In genomic region chr1:155798000-155798399, GRCm38 (mm10) we compare ENCODE assay signal across 30 mouse cellular contexts. TPM values are rescaled to one million over a fixed set of nuclear protein-coding genes. Genes with fewer than 3 reads are reported as not detected.
DNase-seq lines count a peak whose midpoint lies in the region; ATAC-seq and TF ChIP-seq lines count a peak whose summit lies in the region.
"Had no signal": no experiment of that assay in that cellular context is flagged by ENCODE, and none has a peak within 500 bp of the region (broad histone marks: within the 10 kb centered on the region; RNA-seq: fewer than 3 reads in every experiment).

No protein-coding gene starts in this region.

- H3K36me3 ChIP-seq in lung, embryonic 14.5 days (ENCODE audit: insufficient read depth): peaks cover 45% of the 10 kb centered on the region
- H3K36me3 ChIP-seq in lung, postnatal 0 days (ENCODE audit: insufficient read depth, low read length): peaks cover 16% of the 10 kb centered on the region; the same call in 1 of the 2 replicates
- peaks cover 0 to 11% of the 10 kb centered on the region in 2 experiments; a peak in 2 of 4 replicates for H3K36me3 ChIP-seq in MEL (ENCODE audit: control insufficient read depth in 1 of 2, insufficient read depth in 2 of 2, low read length in 2 of 2)
- H3K36me3 ChIP-seq: G1E had no signal

- WGBS in lung, embryonic 14.5 days: 89% methylated on average over 4 of the region's 4 CpGs
- WGBS in lung, postnatal 0 days: 84% methylated on average over 4 of the region's 4 CpGs

- ATAC-seq in lung, embryonic 14.5 days (ENCODE audit: insufficient read depth): peak; percentile 28; the same call in 1 of the 2 replicates
- peak; percentile 25; the same call in 1 of the 2 replicates for ATAC-seq in lung, postnatal 0 days
- ATAC-seq: forebrain, embryonic 13.5 days; forebrain, embryonic 16.5 days had no signal

- H3K27ac ChIP-seq in lung, embryonic 14.5 days (ENCODE audit: low read depth): no peak overlapping the region
- no peak overlapping the region for H3K27ac ChIP-seq in lung, postnatal 0 days (ENCODE audit: low read length)
- peak overlapping the region; percentile 76 for H3K27ac ChIP-seq in MEL (ENCODE audit: control insufficient read depth, low read depth, low read length)
- H3K27ac ChIP-seq: embryonic facial prominence, embryonic 12.5 days; embryonic facial prominence, embryonic 15.5 days; hindbrain, embryonic 12.5 days; hindbrain, embryonic 15.5 days had no signal

- no peaks in the 10 kb centered on the region for H3K27me3 ChIP-seq in lung, embryonic 14.5 days (ENCODE audit: insufficient read depth, low read length)
- no peaks in the 10 kb centered on the region for H3K27me3 ChIP-seq in lung, postnatal 0 days (replicated peaks; ENCODE audit: insufficient read depth, low read length)
- no peaks in the 10 kb centered on the region for H3K27me3 ChIP-seq in MEL (ENCODE audit: control insufficient read depth in 1 of 2, insufficient read depth in 2 of 2, low read length in 2 of 2)
- H3K27me3 ChIP-seq: CH12.LX; embryonic facial prominence, embryonic 12.5 days; embryonic facial prominence, embryonic 15.5 days; forebrain, embryonic 13.5 days; hindbrain, embryonic 12.5 days; hindbrain, embryonic 15.5 days had no signal

- DNase-seq in lung, embryonic 14.5 days: peak; percentile 13
- DNase-seq in lung, postnatal 14 days: no peak
- no peak for DNase-seq in lung, postnatal 0 days (ENCODE audit: low spot score)
- no peak for DNase-seq in lung, postnatal 25 days (ENCODE audit: low spot score)
- no peak for DNase-seq in MEL (ENCODE audit: low read depth, low spot score)
- peak; percentile 92 for DNase-seq in gonadal fat pad, adult 2 months (ENCODE audit: low read depth)
- no peak for DNase-seq in spleen, postnatal 14 days (ENCODE audit: low spot score in 2 of 2)
- DNase-seq: adrenal gland, adult 2 months; adrenal gland, postnatal 14 days; B cell, adult 2 months; cerebellum, adult 11 months; cerebellum, adult 9-11 months; gastrocnemius, postnatal 10 days; gastrocnemius, postnatal 36 days; heart, adult 11 months had no signal

- no peak overlapping the region for H3K9ac ChIP-seq in lung, embryonic 14.5 days
- no peak overlapping the region for H3K9ac ChIP-seq in lung, postnatal 0 days (replicated peaks; ENCODE audit: low read depth)
- no peak overlapping the region for H3K9ac ChIP-seq in MEL (ENCODE audit: control insufficient read depth, low read depth, low read length, poor library complexity, severe bottlenecking)
- H3K9ac ChIP-seq: embryonic facial prominence, embryonic 12.5 days; embryonic facial prominence, embryonic 15.5 days; forebrain, embryonic 13.5 days; hindbrain, embryonic 12.5 days; hindbrain, embryonic 15.5 days had no signal

- H3K79me2 ChIP-seq in MEL (ENCODE audit: control insufficient read depth, insufficient read depth, low read length, poor library complexity): no peaks in the 10 kb centered on the region

- no peak for TF ChIP-seq POLR2A in MEL (IDR thresholded peaks at IDR 0.05; ENCODE audit: control insufficient read depth in 1 of 2, insufficient read depth in 1 of 2, low read depth in 1 of 2, low read length in 2 of 2, poor library complexity in 1 of 2)

- TF ChIP-seq EP300 in lung, postnatal 0 days (IDR thresholded peaks at IDR 0.05): no peak
- no peak for TF ChIP-seq EP300 in MEL (IDR thresholded peaks at IDR 0.05; ENCODE audit: low read depth in 1 of 2, low read length in 2 of 2)

- H3K9me3 ChIP-seq in lung, embryonic 14.5 days (ENCODE audit: low read depth, low read length): no peaks in the 10 kb centered on the region
- H3K9me3 ChIP-seq in lung, postnatal 0 days (ENCODE audit: low read length): no peaks in the 10 kb centered on the region
- no peaks in the 10 kb centered on the region for H3K9me3 ChIP-seq in MEL (replicated peaks; ENCODE audit: insufficient read depth, low read length)
- H3K9me3 ChIP-seq: embryonic facial prominence, embryonic 12.5 days; embryonic facial prominence, embryonic 15.5 days; forebrain, embryonic 13.5 days; G1E; hindbrain, embryonic 12.5 days; hindbrain, embryonic 15.5 days had no signal

- H3K4me1 ChIP-seq in lung, embryonic 14.5 days (ENCODE audit: insufficient read depth): peaks cover 3% of the 10 kb centered on the region; the same call in 1 of the 2 replicates
- H3K4me1 ChIP-seq in lung, postnatal 0 days (ENCODE audit: insufficient read depth, low read depth, low read length): no peaks in the 10 kb centered on the region
- H3K4me1 ChIP-seq in MEL (ENCODE audit: control insufficient read depth in 1 of 2, insufficient read depth in 2 of 2, low read length in 2 of 2): peaks cover 10 to 23% of the 10 kb centered on the region in 2 experiments
- H3K4me1 ChIP-seq: embryonic facial prominence, embryonic 12.5 days; embryonic facial prominence, embryonic 15.5 days; forebrain, embryonic 13.5 days; hindbrain, embryonic 12.5 days; hindbrain, embryonic 15.5 days had no signal

- TF ChIP-seq RAD21 in MEL (IDR thresholded peaks at IDR 0.05; ENCODE audit: low read depth, low read length): no peak

- TF ChIP-seq CTCF in lung, embryonic 14.5 days (IDR thresholded peaks at IDR 0.05; ENCODE audit: low read depth): no peak
- TF ChIP-seq CTCF in lung, postnatal 0 days (IDR thresholded peaks at IDR 0.05): no peak
- TF ChIP-seq CTCF in MEL (IDR thresholded peaks at IDR 0.05 in 2 of 3, conservative IDR thresholded peaks at IDR 0.05 in 1 of 3; ENCODE audit: control insufficient read depth in 1 of 3, insufficient read depth in 1 of 3, low read depth in 2 of 3, low read length in 3 of 3, poor library complexity in 1 of 3, severe bottlenecking in 1 of 3): no peak

- no peak overlapping the region for H3K4me3 ChIP-seq in lung, embryonic 14.5 days (ENCODE audit: low read depth, low read length)
- no peak overlapping the region for H3K4me3 ChIP-seq in lung, postnatal 0 days (ENCODE audit: low read depth, low read length)
- no peak overlapping the region for H3K4me3 ChIP-seq in MEL (ENCODE audit: control insufficient read depth in 1 of 2, insufficient read depth in 1 of 2, low read depth in 2 of 2, low read length in 2 of 2)
- H3K4me3 ChIP-seq: embryonic facial prominence, embryonic 12.5 days; embryonic facial prominence, embryonic 15.5 days; forebrain, embryonic 13.5 days; hindbrain, embryonic 12.5 days; hindbrain, embryonic 15.5 days had no signal

- no peak overlapping the region for H3K4me2 ChIP-seq in lung, embryonic 14.5 days
- H3K4me2 ChIP-seq in lung, postnatal 0 days (replicated peaks; ENCODE audit: low read depth, low read length): no peak overlapping the region
- H3K4me2 ChIP-seq: embryonic facial prominence, embryonic 12.5 days; embryonic facial prominence, embryonic 15.5 days; forebrain, embryonic 13.5 days; heart, embryonic 11.5 days; hindbrain, embryonic 12.5 days; hindbrain, embryonic 15.5 days had no signal

TF ChIP-seq in MEL, 35 proteins besides CTCF, POLR2A, EP300 and RAD21:
- no peak for TF ChIP-seq CHD1 (IDR thresholded peaks at IDR 0.05; ENCODE audit: low read depth, low read length)
- TF ChIP-seq BHLHE40 (IDR thresholded peaks at IDR 0.05; ENCODE audit: borderline replicate concordance, low read depth, low read length): no peak
- TF ChIP-seq ZNF384 (IDR thresholded peaks at IDR 0.05; ENCODE audit: low read depth, low read length): no peak
- TF ChIP-seq MYC (IDR thresholded peaks at IDR 0.05; ENCODE audit: low read depth, low read length): no peak
- no peak for TF ChIP-seq NELFE (IDR thresholded peaks at IDR 0.05; ENCODE audit: low read depth, low read length)
- no peak for TF ChIP-seq ZMIZ1 (IDR thresholded peaks at IDR 0.05; ENCODE audit: low read depth, low read length)
- TF ChIP-seq JUND (IDR thresholded peaks at IDR 0.05; ENCODE audit: low read depth, low read length): no peak
- TF ChIP-seq KAT2A (conservative IDR thresholded peaks at IDR 0.05; ENCODE audit: low read depth, low read length): no peak
- TF ChIP-seq USF2 (IDR thresholded peaks at IDR 0.05; ENCODE audit: borderline replicate concordance in 1 of 2, insufficient read depth in 1 of 2, low read depth in 1 of 2, low read length in 2 of 2): no peak
- no peak for TF ChIP-seq MYB (IDR thresholded peaks at IDR 0.05; ENCODE audit: low read depth, low read length)

RNA-seq across cellular contexts. Expression of gene Qsox1, which starts 14.7 kb away (rescaled TPM):
- polyA plus RNA-seq in lung, embryonic 14.5 days (2014; fragmentation: Nextera tagmentation; extraction: Ambion mirVana): 18.2 and 19.7 TPM in 2 replicates
- polyA plus RNA-seq in lung, postnatal 0 days (2015; fragmentation: Nextera tagmentation; extraction: Ambion mirVana): 58.1 and 62.9 TPM in 2 replicates
- total RNA-seq in MEL (2012; rRNA removed): 8.4 TPM in 2 replicates
- polyA plus RNA-seq in MEL (2012; ENCODE audit: insufficient read depth in 1 of 2, insufficient read length in 2 of 2, low read depth in 1 of 2, low replicate concordance in 2 of 2, missing spikeins in 1 of 2): 10 to 100 TPM in 1 of 2 experiments, not detected in 1; 17.1 TPM
- 244 and 295 TPM in 2 replicates for polyA plus RNA-seq in gonadal fat pad, adult 2 months (2012; rRNA removed)

RNA-seq across cellular contexts. Expression of gene Lhx4, which starts 46.5 kb away (rescaled TPM):
- 0.05 TPM in 1 of 2 replicates, not detected in the other for polyA plus RNA-seq in lung, embryonic 14.5 days (2014; fragmentation: Nextera tagmentation; extraction: Ambion mirVana)
- polyA plus RNA-seq in lung, postnatal 0 days (2015; fragmentation: Nextera tagmentation; extraction: Ambion mirVana): not detected in 2 replicates
- total RNA-seq in MEL (2012; rRNA removed): not detected in 2 replicates
- polyA plus RNA-seq in MEL (2012; ENCODE audit: insufficient read depth in 1 of 2, insufficient read length in 2 of 2, low read depth in 1 of 2, low replicate concordance in 2 of 2, missing spikeins in 1 of 2): not detected
- polyA plus RNA-seq in gonadal fat pad, adult 2 months (2012; rRNA removed): 0.32 and 0.43 TPM in 2 replicates
- total RNA-seq: adrenal gland, postnatal 14 days; CH12.LX; common myeloid progenitor, adult 5-6 weeks; gastrocnemius, adult 18-20 months; gastrocnemius, postnatal 10 days; gastrocnemius, postnatal 36 days; heart, adult 8-10 months; heart, postnatal 25 days; hematopoietic stem cell, adult 5-6 weeks had no signal
- polyA plus RNA-seq: embryonic facial prominence, embryonic 15.5 days; forebrain, embryonic 16.5 days; G1E; heart, embryonic 11.5 days; heart, postnatal 0 days had no signal

Comparison
In these comparisons a context has a peak if more than half of its experiments do, and no peak if none do; other contexts are left out.
1. DNase-seq: peak in lung, embryonic 14.5 days (single experiment) and gonadal fat pad, adult 2 months (single experiment); none in lung, postnatal 14 days (single experiment), lung, postnatal 0 days (single experiment), lung, postnatal 25 days (single experiment), MEL (single experiment) and spleen, postnatal 14 days (0 of 2).